ENCODE assay signal across 20 mouse cellular contexts in the genomic region with DNA sequence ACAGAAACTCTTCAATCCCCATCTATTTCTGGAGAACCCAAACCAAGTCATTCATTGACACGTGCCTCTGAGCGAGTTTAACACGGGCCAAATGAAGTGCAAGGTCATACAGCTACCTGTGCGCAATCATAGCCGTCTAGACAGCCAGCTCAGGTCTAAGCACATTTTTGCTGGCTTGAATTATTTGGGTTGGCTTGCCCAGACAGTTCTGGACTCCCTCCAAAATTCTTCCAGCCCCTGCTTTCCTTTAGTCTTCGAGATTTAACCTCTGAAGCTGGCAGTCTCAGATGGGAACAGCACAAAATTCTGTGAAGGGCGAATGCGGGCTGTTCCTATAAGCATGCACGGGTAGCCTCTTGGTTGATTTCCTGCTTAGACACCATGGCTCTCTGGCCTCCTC.
A peak's percentile ranks its signal among the peaks of the same experiment; 100 is the strongest.
DNase-seq lines count a peak whose midpoint lies in the region; ATAC-seq and TF ChIP-seq lines count a peak whose summit lies in the region.
"Had no signal": no experiment of that assay in that cellular context is flagged by ENCODE, and none has a peak within 500 bp of the region (broad histone marks: within the 10 kb centered on the region; RNA-seq: fewer than 3 reads in every experiment).

No protein-coding gene starts in this region.

- no peak for TF ChIP-seq POLR2A in kidney, adult 2 months (IDR thresholded peaks at IDR 0.05; ENCODE audit: low read depth, low read length)
- no peak for TF ChIP-seq POLR2A in brain, embryonic 14.5 days (IDR thresholded peaks at IDR 0.05; ENCODE audit: borderline replicate concordance, extremely low read depth, insufficient read depth, insufficient read length, poor library complexity, severe bottlenecking)

- intact Hi-C loops in heart, postnatal 25 days (cut with DNase I): no loop called here

- no peak overlapping the region for H3K9ac ChIP-seq in heart, embryonic 14.5 days (ENCODE audit: low read length)
- H3K9ac ChIP-seq in kidney, embryonic 14.5 days (ENCODE audit: low read depth, low read length): no peak overlapping the region
- H3K9ac ChIP-seq: forebrain, embryonic 12.5 days; limb, embryonic 12.5 days; neural tube, embryonic 15.5 days had no signal

- WGBS in heart, embryonic 14.5 days: 64% methylated on average over 9 of the region's 9 CpGs
- 60% methylated on average over 9 of the region's 9 CpGs for WGBS in kidney, adult 2 months
- 80% methylated on average over 9 of the region's 9 CpGs for WGBS in kidney, embryonic 14.5 days

- no peak overlapping the region for H3K4me2 ChIP-seq in heart, embryonic 14.5 days (ENCODE audit: low read length)
- no peak overlapping the region for H3K4me2 ChIP-seq in kidney, embryonic 14.5 days (replicated peaks; ENCODE audit: low read depth, low read length)
- H3K4me2 ChIP-seq: forebrain, embryonic 12.5 days; limb, embryonic 12.5 days; neural tube, embryonic 15.5 days had no signal

- H3K36me3 ChIP-seq in heart, embryonic 14.5 days (ENCODE audit: control insufficient read depth, insufficient read depth, low read length): no peaks in the 10 kb centered on the region
- no peaks in the 10 kb centered on the region for H3K36me3 ChIP-seq in kidney, adult 2 months (ENCODE audit: control insufficient read depth, insufficient read depth, low read length)
- H3K36me3 ChIP-seq in kidney, embryonic 14.5 days (ENCODE audit: control insufficient read depth, insufficient read depth, low read length): no peaks in the 10 kb centered on the region
- H3K36me3 ChIP-seq: forebrain, embryonic 12.5 days; limb, embryonic 12.5 days; neural tube, embryonic 15.5 days had no signal

- TF ChIP-seq CTCF in kidney, adult 2 months (conservative IDR thresholded peaks at IDR 0.05; ENCODE audit: insufficient read depth, insufficient read length, low read depth, low read length): no peak
- TF ChIP-seq CTCF in brain, embryonic 14.5 days (IDR thresholded peaks at IDR 0.05; ENCODE audit: borderline replicate concordance, extremely low read depth, insufficient read depth, insufficient read length): no peak

- peaks cover 0 to 8% of the 10 kb centered on the region in 2 experiments; a peak in 2 of 4 replicates for H3K4me1 ChIP-seq in heart, embryonic 14.5 days (ENCODE audit: control insufficient read depth in 2 of 2, insufficient read depth in 2 of 2, low read length in 2 of 2)
- H3K4me1 ChIP-seq in kidney, adult 2 months (ENCODE audit: control insufficient read depth, insufficient read depth, low read length): no peaks in the 10 kb centered on the region; the same call in 1 of the 2 replicates
- no peaks in the 10 kb centered on the region for H3K4me1 ChIP-seq in kidney, embryonic 14.5 days (ENCODE audit: control insufficient read depth, insufficient read depth, low read length)
- H3K4me1 ChIP-seq: megakaryocyte, embryonic 14.5 days had no signal

- ATAC-seq in heart, embryonic 14.5 days (ENCODE audit: insufficient number of reproducible peaks, insufficient read depth, low FRiP score, low read depth): no peak
- no peak for ATAC-seq in kidney, embryonic 14.5 days (ENCODE audit: low FRiP score, low TSS enrichment)
- ATAC-seq: inflammation-experienced regulatory T-cells, adult 6 months; midbrain, embryonic 16.5 days; Patski had no signal

- no peaks in the 10 kb centered on the region for H3K9me3 ChIP-seq in heart, embryonic 14.5 days (ENCODE audit: control insufficient read depth, low read length)
- H3K9me3 ChIP-seq in kidney, embryonic 14.5 days (ENCODE audit: control insufficient read depth, low read length): no peaks in the 10 kb centered on the region
- H3K9me3 ChIP-seq: forebrain, embryonic 12.5 days; limb, embryonic 12.5 days; neural tube, embryonic 15.5 days had no signal

- no peak overlapping the region for H3K4me3 ChIP-seq in heart, embryonic 14.5 days (ENCODE audit: control insufficient read depth in 1 of 2, insufficient read depth in 1 of 2, low read depth in 1 of 2, low read length in 2 of 2)
- no peak overlapping the region for H3K4me3 ChIP-seq in kidney, adult 2 months (ENCODE audit: insufficient read depth, low read depth, low read length)
- no peak overlapping the region for H3K4me3 ChIP-seq in kidney, embryonic 14.5 days (ENCODE audit: low read length)
- H3K4me3 ChIP-seq: forebrain, embryonic 12.5 days; limb, embryonic 12.5 days; megakaryocyte, embryonic 14.5 days; neural tube, embryonic 15.5 days had no signal

- DNase-seq in heart, postnatal 25 days (ENCODE audit: low spot score): no peak
- peak; percentile 62 for DNase-seq in kidney, adult 2 months
- peak; percentile 31 for DNase-seq in brain, embryonic 14.5 days (ENCODE audit: low read depth)
- DNase-seq in kidney, postnatal 14 days: peak; percentile 50
- no peak for DNase-seq in layer of hippocampus, adult 18-20 months (ENCODE audit: low spot score in 2 of 2)
- DNase-seq: adrenal gland, adult 8-10 months; cerebellum, adult 9-11 months; gastrocnemius, postnatal 14 days; lung, postnatal 14 days; spleen, adult 18-20 months; thymus, postnatal 36 days had no signal

- no peaks in the 10 kb centered on the region for H3K27me3 ChIP-seq in heart, embryonic 14.5 days (ENCODE audit: control insufficient read depth, insufficient read depth, low read length)
- no peaks in the 10 kb centered on the region for H3K27me3 ChIP-seq in kidney, adult 2 months (replicated peaks; ENCODE audit: control insufficient read depth, insufficient read depth, low read length)
- H3K27me3 ChIP-seq in kidney, embryonic 14.5 days (ENCODE audit: control insufficient read depth, insufficient read depth, low read length): no peaks in the 10 kb centered on the region; the same call in 1 of the 2 replicates
- H3K27me3 ChIP-seq: forebrain, embryonic 12.5 days; limb, embryonic 12.5 days; neural tube, embryonic 15.5 days; Patski had no signal

- peak overlapping the region; percentile 10 to 19; a peak in 2 of 4 replicates for H3K27ac ChIP-seq in heart, embryonic 14.5 days (replicated peaks in 1 of 2; ENCODE audit: control insufficient read depth in 1 of 2, insufficient read depth in 1 of 2, low read depth in 2 of 2, low read length in 2 of 2)
- 0 out of 2 replicates have a peak overlapping the region, but pooled peaks have one; percentile 12 for H3K27ac ChIP-seq in kidney, adult 2 months (ENCODE audit: insufficient read depth, low read depth, low read length)
- no peak overlapping the region for H3K27ac ChIP-seq in kidney, embryonic 14.5 days (ENCODE audit: low read depth, low read length)
- H3K27ac ChIP-seq: forebrain, embryonic 12.5 days; limb, embryonic 12.5 days; neural tube, embryonic 15.5 days had no signal

Comparison
In these comparisons a context has a peak if more than half of its experiments do, and no peak if none do; other contexts are left out.
1. DNase-seq: peak in kidney, adult 2 months (single experiment), brain, embryonic 14.5 days (single experiment) and kidney, postnatal 14 days (single experiment); none in heart, postnatal 25 days (single experiment) and layer of hippocampus, adult 18-20 months (0 of 2).